Mouse (Mus musculus): ENCODE results near the gene Gm45015. TPM values are rescaled to one million over a fixed set of nuclear protein-coding genes. Genes with fewer than 3 reads are reported as not detected.
"Not testable (repeated sequence)": the region's sequence is repeated elsewhere in the genome, so short reads cannot be mapped to it uniquely, and the experiment has no call there.

The Gm45015 gene
- polyA plus RNA-seq, 1 experiment from 2014 or later, result not detected

- WGBS, result 56% methylated on average over 1 of the region's 1 CpGs
Measured at GRCm38 (mm10) chrX:73341473-73341872, 4.8 kb upstream of the Gm45015 start.

GRCm38 (mm10) chrX:73333548-73333947 is 3.1 kb downstream of the Gm45015 start:
- H3K4me2 ChIP-seq, result no peak overlapping the region

More at GRCm38 (mm10) chrX:73341473-73341872, 4.8 kb upstream of the Gm45015 start:
- H3K9me3 ChIP-seq (replicated peaks), result no peaks in the 10 kb centered on the region
- H3K36me3 ChIP-seq, result no peaks in the 10 kb centered on the region; the same call in 1 of the 2 replicates
- H3K4me1 ChIP-seq (replicated peaks), result peaks cover 8% of the 10 kb centered on the region
- no peak overlapping the region for H3K27ac ChIP-seq (ENCODE audit: poor library complexity, severe bottlenecking)
- no peak for ATAC-seq (ENCODE audit: insufficient number of reproducible peaks, low FRiP score)
- no peak overlapping the region for H3K4me2 ChIP-seq
- H3K27me3 ChIP-seq (replicated peaks), result 0 out of 2 replicates have a peak, but pooled peaks cover 4% of the 10 kb centered on the region
- H3K9ac ChIP-seq, result no peak overlapping the region
- H3K4me3 ChIP-seq, result no peak overlapping the region

GRCm38 (mm10) chrX:73327215-73327614 is 9.4 kb downstream of the Gm45015 start:
- H3K9me3 ChIP-seq (replicated peaks), result no peaks in the 10 kb centered on the region
- H3K27ac ChIP-seq (ENCODE audit: poor library complexity, severe bottlenecking), result no peak overlapping the region
- no peak overlapping the region for H3K4me3 ChIP-seq
- no peak for ATAC-seq (ENCODE audit: insufficient number of reproducible peaks, low FRiP score)
- no peaks in the 10 kb centered on the region; the same call in 1 of the 2 replicates for H3K27me3 ChIP-seq (replicated peaks)
- H3K36me3 ChIP-seq, result no peaks in the 10 kb centered on the region
- no peak overlapping the region for H3K9ac ChIP-seq
- no peak overlapping the region for H3K4me2 ChIP-seq
- H3K4me1 ChIP-seq (replicated peaks), result no peaks in the 10 kb centered on the region
- 73% methylated on average over 2 of the region's 2 CpGs for WGBS

More at GRCm38 (mm10) chrX:73333548-73333947, 3.1 kb downstream of the Gm45015 start:
- Histone ChIP-seq H3K36me3 (no peaks in the 10 kb centered on the region), H3K27ac (ENCODE audit: poor library complexity, severe bottlenecking) (no peak overlapping the region), H3K4me3 (no peak overlapping the region), H3K4me1 (replicated peaks) (no peaks in the 10 kb centered on the region), H3K9ac (no peak overlapping the region), H3K27me3 (replicated peaks) (peaks cover 6% of the 10 kb centered on the region; the same call in 1 of the 2 replicates), H3K9me3 (replicated peaks) (no peaks in the 10 kb centered on the region)
- no peak for ATAC-seq (ENCODE audit: insufficient number of reproducible peaks, low FRiP score)

- no peak for ATAC-seq (ENCODE audit: insufficient number of reproducible peaks, low FRiP score)
- WGBS, result 57% methylated on average over 3 of the region's 3 CpGs
- H3K4me3 ChIP-seq, result no peak overlapping the region
Measured at GRCm38 (mm10) chrX:73321029-73321428, 15.6 kb downstream of the Gm45015 start.

GRCm38 (mm10) chrX:73312522-73312921 is 24.1 kb downstream of the Gm45015 start:
- Histone ChIP-seq H3K9ac (no peak overlapping the region), H3K9me3 (replicated peaks) (no peaks in the 10 kb centered on the region), H3K4me2 (no peak overlapping the region), H3K4me1 (replicated peaks) (no peaks in the 10 kb centered on the region), H3K27ac (ENCODE audit: poor library complexity, severe bottlenecking) (no peak overlapping the region), H3K36me3 (no peaks in the 10 kb centered on the region), H3K4me3 (no peak overlapping the region), H3K27me3 (replicated peaks) (no peaks in the 10 kb centered on the region; the same call in 1 of the 2 replicates)
- WGBS, result 24% methylated on average over 3 of the region's 3 CpGs
- ATAC-seq (ENCODE audit: insufficient number of reproducible peaks, low FRiP score), result no peak

More at GRCm38 (mm10) chrX:73321029-73321428, 15.6 kb downstream of the Gm45015 start:
- Histone ChIP-seq H3K27me3 (replicated peaks) (no peaks in the 10 kb centered on the region), H3K9ac (no peak overlapping the region), H3K27ac (ENCODE audit: poor library complexity, severe bottlenecking) (no peak overlapping the region), H3K36me3 (no peaks in the 10 kb centered on the region), H3K4me1 (replicated peaks) (no peaks in the 10 kb centered on the region), H3K9me3 (replicated peaks) (no peaks in the 10 kb centered on the region), H3K4me2 (no peak overlapping the region)

- 65% methylated on average over 10 of the region's 10 CpGs for WGBS
- not testable (repeated sequence) for H3K27ac ChIP-seq (ENCODE audit: poor library complexity, severe bottlenecking); H3K27me3 ChIP-seq (replicated peaks); H3K4me2 ChIP-seq; H3K36me3 ChIP-seq; H3K4me1 ChIP-seq (replicated peaks); H3K4me3 ChIP-seq; H3K9me3 ChIP-seq (replicated peaks); ATAC-seq (ENCODE audit: insufficient number of reproducible peaks, low FRiP score); H3K9ac ChIP-seq
Measured at GRCm38 (mm10) chrX:73295745-73296144, 40.9 kb downstream of the Gm45015 start.

GRCm38 (mm10) chrX:73292876-73293275 is 43.8 kb downstream of the Gm45015 start, which contains the start of the genes Xlr5a and Xlr5c:
Xlr5a (minus strand) TSS chrX:73292976.
Xlr5c (minus strand) TSS chrX:73292976.
- ATAC-seq (ENCODE audit: insufficient number of reproducible peaks, low FRiP score); H3K27ac ChIP-seq (ENCODE audit: poor library complexity, severe bottlenecking); H3K9me3 ChIP-seq (replicated peaks); H3K27me3 ChIP-seq (replicated peaks); H3K4me2 ChIP-seq; H3K36me3 ChIP-seq; H3K9ac ChIP-seq; H3K4me3 ChIP-seq; H3K4me1 ChIP-seq (replicated peaks): not testable (repeated sequence)
- WGBS, result 85% methylated on average over 15 of the region's 17 CpGs

Other genes starting within 250 kb of the Gm45015 start
- 1.9 and 2.2 TPM in 2 replicates for gene Xlr3a, start 239.7 kb downstream of the Gm45015 start, polyA plus RNA-seq (2016; fragmentation: Nextera tagmentation; extraction: Ambion mirVana)
- gene Gm14685, start 219.8 kb downstream of the Gm45015 start, polyA plus RNA-seq (2016; fragmentation: Nextera tagmentation; extraction: Ambion mirVana), result not detected in 2 replicates
- gene Xlr5b, start 188.0 kb downstream of the Gm45015 start, polyA plus RNA-seq (2016; fragmentation: Nextera tagmentation; extraction: Ambion mirVana), result not detected in 2 replicates
- not detected in 2 replicates for gene DXBay18, start 187.4 kb downstream of the Gm45015 start, polyA plus RNA-seq (2016; fragmentation: Nextera tagmentation; extraction: Ambion mirVana)
- gene Spin2d, start 159.9 kb downstream of the Gm45015 start, polyA plus RNA-seq (2016; fragmentation: Nextera tagmentation; extraction: Ambion mirVana), result not detected in 2 replicates
- gene Xlr3b, start 144.6 kb downstream of the Gm45015 start, polyA plus RNA-seq (2016; fragmentation: Nextera tagmentation; extraction: Ambion mirVana), result 7.3 and 7.6 TPM in 2 replicates
- gene Xlr4b, start 122.5 kb downstream of the Gm45015 start, polyA plus RNA-seq (2016; fragmentation: Nextera tagmentation; extraction: Ambion mirVana), result 0.96 and 1.2 TPM in 2 replicates
- gene F8a, start 108.5 kb downstream of the Gm45015 start, polyA plus RNA-seq (2016; fragmentation: Nextera tagmentation; extraction: Ambion mirVana), result 10.9 and 11.1 TPM in 2 replicates
- 0.36 TPM in 2 replicates for gene Xlr4c, start 93.7 kb downstream of the Gm45015 start, polyA plus RNA-seq (2016; fragmentation: Nextera tagmentation; extraction: Ambion mirVana)
- not detected in 2 replicates for gene Xlr3c, start 71.5 kb downstream of the Gm45015 start, polyA plus RNA-seq (2016; fragmentation: Nextera tagmentation; extraction: Ambion mirVana)
- not detected in 2 replicates for gene Xlr5a, start 43.9 kb downstream of the Gm45015 start, polyA plus RNA-seq (2016; fragmentation: Nextera tagmentation; extraction: Ambion mirVana)
- not detected in 2 replicates for gene Xlr5c, start 43.9 kb downstream of the Gm45015 start, polyA plus RNA-seq (2016; fragmentation: Nextera tagmentation; extraction: Ambion mirVana)
- 14.3 and 17.5 TPM in 2 replicates for gene Zfp275, start 5.8 kb upstream of the Gm45015 start, polyA plus RNA-seq (2016; fragmentation: Nextera tagmentation; extraction: Ambion mirVana)
- not detected in 2 replicates for gene Gm18336, start 61.9 kb upstream of the Gm45015 start, polyA plus RNA-seq (2016; fragmentation: Nextera tagmentation; extraction: Ambion mirVana)
- not detected in 2 replicates for gene Zfp92, start 74.3 kb upstream of the Gm45015 start, polyA plus RNA-seq (2016; fragmentation: Nextera tagmentation; extraction: Ambion mirVana)
- gene Trex2, start 98.5 kb upstream of the Gm45015 start, polyA plus RNA-seq (2016; fragmentation: Nextera tagmentation; extraction: Ambion mirVana), result not detected in 2 replicates
- 61.4 and 63.0 TPM in 2 replicates for gene Haus7, start 122.2 kb upstream of the Gm45015 start, polyA plus RNA-seq (2016; fragmentation: Nextera tagmentation; extraction: Ambion mirVana)
- 71.9 and 72.9 TPM in 2 replicates for gene Bgn, start 146.8 kb upstream of the Gm45015 start, polyA plus RNA-seq (2016; fragmentation: Nextera tagmentation; extraction: Ambion mirVana)
- 0.41 and 0.48 TPM in 2 replicates for gene Atp2b3, start 166.2 kb upstream of the Gm45015 start, polyA plus RNA-seq (2016; fragmentation: Nextera tagmentation; extraction: Ambion mirVana)

Data from heart, embryonic 12.5 days (tissue).